Mouse (Mus musculus) gastrocnemius, postnatal 25 days (tissue): ENCODE results near the gene Acbd4. TPM values are rescaled to one million over a fixed set of nuclear protein-coding genes. Genes with fewer than 3 reads are reported as not detected.

Experiments used
- DNase-seq: peaks from one replicate; pipeline ENCODE4 v3.0.0; 2022
- total RNA-seq, 2 experiments: library from RNA; stranded (reverse); gene quantifications; 1 replicate in 1 of 2; 2 replicates in 1 of 2; pipeline ENCODE4 v1.2.3; 2021

Gene Acbd4
- total RNA-seq, 2 experiments from 2014 or later: 23.7 to 29.7 TPM

GRCm38 (mm10) chr11:103113771-103114170 lies 12.3 kb downstream of the Acbd4 start:
- no peak for DNase-seq

GRCm38 (mm10) chr11:103114270-103114943 lies 12.9 kb downstream of the Acbd4 start:
- DNase-seq: peak; percentile 7

DNA sequence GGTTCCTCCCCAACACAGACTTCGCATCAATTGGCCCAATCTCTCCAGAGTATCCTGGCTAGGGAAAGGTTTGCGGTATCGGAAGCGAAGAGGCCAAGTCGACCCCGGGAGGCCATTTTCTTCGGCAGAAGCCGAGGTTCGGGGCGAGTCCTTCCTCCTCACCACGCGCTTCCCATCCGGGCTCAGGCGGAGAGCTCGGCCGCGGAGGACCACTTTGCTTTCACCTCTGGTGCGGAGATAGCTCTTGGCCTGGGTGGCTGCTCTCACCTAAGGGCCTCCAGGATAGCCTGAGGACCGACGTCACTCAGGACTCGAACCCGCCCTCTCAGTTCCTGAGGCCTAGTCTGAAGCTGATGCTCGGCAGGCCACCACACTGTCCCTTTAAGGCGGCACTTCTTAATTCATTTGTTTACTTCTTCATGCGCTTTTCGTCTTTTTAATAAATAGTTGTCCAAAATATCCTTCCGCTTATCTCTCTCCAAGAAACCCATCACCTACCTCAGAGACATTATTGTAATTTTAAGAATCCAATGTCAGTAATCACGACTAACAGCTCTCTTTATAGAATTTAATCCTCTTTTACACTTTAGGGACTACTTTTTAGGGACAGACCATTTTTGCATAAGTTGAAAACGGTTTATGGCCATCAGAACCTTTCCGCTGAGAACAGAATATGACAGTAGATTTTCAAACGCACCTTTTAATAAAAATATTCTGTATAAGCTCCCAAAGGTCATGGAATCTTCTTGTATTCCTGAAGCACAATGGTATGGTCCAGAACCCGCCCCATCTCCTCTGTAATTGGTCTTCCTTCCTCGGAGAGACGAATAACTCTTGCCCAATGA lies 13.9 kb downstream of the Acbd4 start:
- peak; percentile 84 for DNase-seq

DNA sequence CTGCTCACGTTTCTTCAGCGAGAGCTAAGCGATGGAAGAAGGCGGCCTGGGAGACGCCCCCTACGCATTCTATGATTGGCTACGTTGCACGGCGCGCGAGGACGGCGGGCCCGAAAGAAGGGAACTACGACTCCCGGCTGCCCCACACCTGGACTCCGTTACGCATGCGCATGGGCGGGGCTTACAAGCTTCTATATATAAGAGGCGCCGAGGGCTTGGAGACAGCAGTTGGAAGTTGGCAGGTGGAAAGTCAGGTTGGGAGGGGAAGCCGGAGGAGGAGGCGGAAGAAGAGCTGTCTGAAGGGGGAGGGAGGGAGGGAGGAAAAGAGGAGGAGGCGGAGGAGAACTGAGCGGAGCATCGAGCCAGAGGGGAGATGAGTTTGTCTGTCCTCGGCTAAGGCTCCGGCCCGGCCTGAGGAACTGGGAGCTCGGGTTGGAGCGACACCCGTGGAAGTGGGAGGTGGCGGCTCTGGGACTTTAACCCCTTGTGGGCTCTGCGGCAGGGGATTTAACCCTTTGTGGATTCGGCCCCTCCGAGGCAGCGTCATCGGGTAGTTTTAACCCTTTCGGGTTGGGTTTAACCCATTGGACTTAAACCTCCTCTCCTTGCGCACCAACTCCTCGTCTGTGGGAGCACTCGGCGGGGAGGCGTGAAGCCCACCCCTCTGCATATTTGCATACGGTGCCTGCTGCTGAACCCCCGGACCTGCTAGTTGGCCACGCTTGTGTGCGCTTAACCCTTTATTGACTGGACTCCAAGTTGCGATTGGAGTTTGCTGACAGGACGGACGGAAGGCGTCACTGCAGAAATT lies 14.7 kb downstream of the Acbd4 start, which contains the start of gene Hexim1:
TSS of gene Hexim1 (plus strand) at position 224 of the 811 bp plus-strand sequence.
- DNase-seq: peak; percentile 100

DNA sequence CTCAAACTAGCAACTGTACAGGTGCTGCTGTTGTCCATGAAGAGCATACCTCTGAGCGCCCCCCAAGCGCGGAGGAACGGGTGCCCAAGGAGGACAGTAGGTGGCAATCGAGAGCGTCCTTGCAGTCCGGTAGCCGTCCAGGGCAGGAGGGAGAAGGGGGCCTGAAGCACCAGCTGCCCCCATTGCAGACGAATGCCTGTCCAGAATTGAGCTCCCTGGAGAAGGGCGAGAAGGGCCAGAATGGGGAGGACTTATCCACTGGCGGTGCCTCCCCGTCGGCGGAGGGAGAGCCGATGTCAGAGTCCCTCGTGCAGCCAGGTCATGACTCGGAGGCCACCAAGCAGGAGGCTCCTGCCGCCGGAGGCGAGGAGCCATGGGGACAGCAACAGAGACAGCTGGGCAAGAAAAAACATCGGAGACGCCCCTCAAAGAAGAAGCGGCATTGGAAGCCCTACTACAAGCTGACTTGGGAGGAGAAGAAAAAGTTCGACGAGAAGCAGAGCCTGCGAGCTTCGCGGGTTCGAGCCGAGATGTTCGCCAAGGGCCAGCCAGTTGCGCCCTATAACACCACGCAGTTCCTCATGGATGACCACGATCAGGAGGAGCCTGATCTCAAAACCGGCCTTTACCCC lies 15.6 kb downstream of the Acbd4 start:
- peak; percentile 73 for DNase-seq

DNA sequence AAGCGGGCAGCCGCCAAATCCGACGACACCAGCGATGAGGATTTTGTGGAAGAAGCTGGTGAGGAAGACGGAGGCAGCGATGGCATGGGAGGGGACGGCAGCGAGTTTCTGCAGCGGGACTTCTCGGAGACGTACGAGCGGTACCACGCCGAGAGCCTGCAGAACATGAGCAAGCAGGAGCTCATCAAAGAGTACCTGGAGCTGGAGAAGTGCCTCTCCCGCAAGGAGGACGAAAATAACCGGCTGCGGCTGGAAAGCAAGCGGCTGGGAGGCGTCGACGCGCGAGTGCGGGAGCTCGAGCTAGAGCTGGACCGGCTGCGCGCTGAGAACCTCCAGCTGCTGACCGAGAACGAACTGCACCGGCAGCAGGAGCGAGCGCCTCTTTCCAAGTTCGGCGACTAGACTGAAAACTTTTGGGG lies 16.1 kb downstream of the Acbd4 start:
- DNase-seq: no peak

DNA sequence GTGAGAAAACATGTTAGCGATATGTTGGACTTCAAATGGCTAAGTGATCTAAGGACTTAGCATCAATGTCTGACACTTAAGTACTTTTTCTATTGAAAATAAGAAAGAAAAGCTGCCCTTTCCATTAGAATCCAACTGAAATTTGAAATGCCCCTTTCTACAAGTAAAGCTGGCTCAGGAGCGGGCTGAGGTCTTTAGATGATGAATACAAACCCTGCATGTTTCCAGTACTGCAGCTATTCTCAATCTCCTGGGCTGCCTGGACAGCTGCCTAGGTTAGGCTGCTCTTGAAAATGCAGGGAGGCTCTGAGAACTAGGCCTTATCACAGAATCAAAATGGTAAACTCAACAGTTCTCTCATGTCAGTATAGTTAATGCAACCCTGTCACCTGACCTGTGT lies 17.4 kb downstream of the Acbd4 start:
- DNase-seq: no peak

DNA sequence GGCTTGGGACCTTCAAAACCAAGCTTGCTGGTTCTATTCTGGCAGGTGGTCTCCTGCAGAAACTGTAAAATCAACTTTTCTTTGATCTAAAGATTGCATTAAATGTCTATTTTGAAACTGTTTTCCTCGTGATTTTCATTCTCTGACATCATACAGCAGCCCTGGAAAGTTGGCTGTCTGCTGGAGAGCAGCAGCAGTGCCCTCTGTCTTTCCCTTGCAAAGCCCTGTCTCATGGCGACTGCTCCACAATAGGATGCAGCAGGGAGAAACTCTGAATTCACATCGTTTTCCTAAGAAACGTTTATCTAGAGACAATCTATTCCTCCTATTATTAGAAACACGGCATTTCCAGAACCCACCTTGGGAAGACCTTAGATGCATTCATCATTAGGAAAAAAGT lies 18.1 kb downstream of the Acbd4 start:
- no peak for DNase-seq

GRCm38 (mm10) chr11:103120315-103120714 lies 18.8 kb downstream of the Acbd4 start:
- DNase-seq: peak; percentile 62

- DNase-seq: peak; percentile 67
Measured at GRCm38 (mm10) chr11:103131701-103132575, 30.5 kb downstream of the Acbd4 start, which contains the start of gene Hexim2. Hexim2 (plus strand) TSS chr11:103132429.

DNA sequence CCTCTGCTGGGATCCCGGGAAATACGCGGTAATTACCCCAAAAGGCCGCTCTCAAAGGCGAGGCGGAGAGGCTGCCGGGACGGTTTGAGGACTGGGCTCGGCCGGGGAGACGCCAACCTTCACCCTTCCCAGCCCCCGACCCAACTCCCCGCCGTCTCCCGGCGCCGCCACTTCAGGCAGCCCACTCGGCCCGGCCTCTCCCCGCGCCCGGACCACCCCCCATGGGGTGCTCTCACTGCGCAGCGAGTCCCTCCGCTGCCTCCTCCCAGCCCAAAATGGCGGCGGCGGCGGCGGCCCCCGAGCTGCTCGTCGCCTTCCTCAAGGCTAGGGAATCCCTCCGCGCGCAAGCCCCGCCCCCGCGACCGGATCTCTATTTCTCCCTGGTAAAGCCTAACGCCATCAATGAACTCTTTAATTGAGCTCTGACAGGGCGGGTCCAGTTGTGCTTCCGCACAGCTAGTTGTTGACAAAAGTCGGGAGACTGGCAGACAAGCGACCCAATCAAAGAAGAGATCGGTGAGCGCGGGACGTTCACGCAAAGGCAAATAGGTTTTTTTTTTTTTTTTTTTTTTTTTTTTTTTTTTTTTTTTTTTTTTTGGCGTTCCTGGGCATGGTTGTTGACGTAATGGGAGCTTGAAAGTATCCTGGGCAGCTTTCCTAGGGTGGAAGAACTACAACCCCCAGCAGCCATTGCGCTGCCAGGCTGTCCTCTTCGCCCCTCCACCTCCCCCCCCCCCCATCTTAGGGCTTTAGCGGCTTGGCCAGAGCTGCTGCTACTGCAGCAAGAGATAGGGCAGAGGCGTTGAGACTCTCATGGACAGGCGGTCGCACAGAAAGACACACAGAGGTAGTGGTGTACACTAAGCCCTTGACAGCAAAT lies 31.3 kb downstream of the Acbd4 start:
- DNase-seq: peak; percentile 99

DNA sequence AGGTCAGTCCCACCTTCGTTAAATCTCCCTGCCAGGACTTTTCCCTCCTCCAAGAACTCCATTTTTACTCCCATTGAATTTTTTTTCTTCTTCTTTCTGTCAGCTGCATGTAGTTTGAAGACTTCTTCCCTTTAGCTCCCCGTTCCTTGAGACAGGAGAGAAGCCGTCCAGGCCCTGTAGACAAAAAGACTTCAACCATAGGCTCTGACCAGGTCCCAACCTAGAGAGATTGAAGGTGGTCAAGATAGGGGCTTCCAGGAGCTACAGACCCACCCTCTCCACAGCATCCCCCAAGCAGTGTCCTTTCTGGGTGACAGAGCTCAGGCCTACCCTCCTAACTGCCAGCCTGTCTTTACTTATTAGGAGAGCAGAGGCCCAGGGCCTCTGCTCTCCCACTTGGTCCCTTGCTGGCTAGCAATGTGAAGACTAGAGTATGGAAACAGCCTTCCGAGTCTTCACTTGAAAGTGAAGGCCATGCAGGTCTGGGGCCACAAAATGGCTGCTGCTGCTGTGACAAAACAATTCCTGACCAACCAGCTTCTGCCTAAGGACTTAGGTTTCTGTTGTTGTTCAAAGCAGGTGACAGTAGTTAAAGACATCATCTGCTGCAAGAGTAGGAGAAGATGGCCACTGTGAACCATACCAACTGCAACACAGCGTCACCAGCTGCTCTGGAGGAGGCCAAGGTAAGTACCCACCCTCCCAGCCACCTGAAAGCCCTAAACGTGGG lies 32.1 kb downstream of the Acbd4 start:
- DNase-seq: no peak

DNA sequence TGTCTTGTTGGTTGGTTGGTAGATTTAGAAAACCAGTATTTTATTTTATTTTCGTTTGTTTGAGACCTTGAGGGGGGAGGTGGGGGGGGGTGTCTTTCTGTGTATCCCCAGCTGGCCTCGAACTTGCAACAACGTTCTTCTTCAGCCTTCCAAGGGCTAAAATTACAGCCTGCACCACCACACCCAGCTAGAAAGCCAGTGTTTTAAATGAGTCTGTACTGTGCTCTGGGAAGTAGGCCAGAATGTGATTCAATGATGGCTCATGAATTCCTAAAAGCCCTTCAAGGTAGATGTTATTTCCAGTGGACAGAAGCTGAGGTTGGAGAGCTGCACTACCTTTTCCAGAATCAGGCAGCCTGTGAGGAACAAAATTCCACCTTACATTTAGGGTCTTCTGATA lies 32.7 kb downstream of the Acbd4 start:
- DNase-seq: no peak

DNA sequence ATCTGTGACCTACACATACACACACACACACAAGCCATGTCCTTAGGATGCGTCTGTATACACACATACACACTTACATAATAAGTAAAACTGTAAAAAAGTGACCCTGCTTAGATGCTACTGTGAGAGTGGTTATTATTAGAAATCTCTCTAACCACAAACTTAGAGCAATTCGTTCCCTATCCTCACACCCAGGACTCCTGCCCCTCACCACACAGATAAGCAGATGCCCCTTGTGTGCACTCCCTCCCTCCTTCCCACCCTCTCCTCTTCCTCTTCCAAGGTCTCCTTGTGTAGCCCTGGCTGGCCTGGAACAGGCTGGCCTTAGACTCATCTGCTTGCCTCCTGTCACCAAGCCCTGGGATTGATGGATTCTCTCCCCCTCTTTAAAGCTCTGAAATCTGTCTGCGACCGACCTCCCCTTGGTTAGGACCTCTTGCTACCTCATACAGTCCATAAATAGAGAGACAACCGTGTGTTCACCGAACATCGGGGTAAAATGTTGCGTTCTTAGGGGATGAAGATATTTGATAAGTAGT lies 34.6 kb downstream of the Acbd4 start:
- no peak for DNase-seq

- no peak for DNase-seq
Measured at GRCm38 (mm10) chr11:103139951-103140762, 38.7 kb downstream of the Acbd4 start.

GRCm38 (mm10) chr11:103140763-103141100 lies 39.2 kb downstream of the Acbd4 start:
- no peak for DNase-seq

- peak; percentile 81 for DNase-seq
Measured at GRCm38 (mm10) chr11:103141101-103141943, 39.8 kb downstream of the Acbd4 start.
